Mouse (Mus musculus) C2C12 (cell line): ENCODE data around the gene B230118H07Rik.

Source experiments
- CTCF ChIP-seq: IDR thresholded peaks from one replicate; pipeline ENCODE4 v1.5.1; 2011; ENCODE audit not compliant: control insufficient read depth, insufficient read depth, insufficient read length
- MAX ChIP-seq: IDR thresholded peaks from one replicate; pipeline ENCODE4 v1.6.1; 2011; ENCODE audit warnings: mild to moderate bottlenecking, control low read depth
- USF1 ChIP-seq: IDR thresholded peaks from one replicate; pipeline ENCODE4 v1.6.1; 2011; ENCODE audit warnings: low read depth, mild to moderate bottlenecking, control low read depth, moderate library complexity

GRCm38 (mm10) chr2:101627227-101627626 is 22.1 kb downstream of the B230118H07Rik start:
- TF ChIP-seq MAX (no peak), CTCF (no peak), USF1 (no peak)
